Mouse (Mus musculus) intestine, embryonic 14.5 days (tissue): ENCODE measurements at regions not wholly inside any gene's neighbourhood (a gene's known extent, or its start where the extent isn't known, plus 50 kb on each side); places are given as distances from the start of the nearest gene placed in this dataset.

Source experiments
- ATAC-seq: fragments of 200-750 bp; cut with Nextera tagmentation; replicated peaks from 2 replicates; pipeline ENCODE4 v1.8.0; 2017; ENCODE audit warnings: low read depth, moderate number of reproducible peaks, moderate TSS enrichment, moderate library complexity; ENCODE audit not compliant: low FRiP score, low TSS enrichment
- DNase-seq: peaks from one replicate; pipeline ENCODE4 v3.0.0-alpha.2; 2018; ENCODE audit warnings: low spot score
- H3K27ac ChIP-seq: fragments of 300-500 bp; sonication (generic); 2 replicates; pipeline ENCODE4 v1.5.1; 2014; ENCODE audit warnings: low read depth, mild to moderate bottlenecking, control low read depth
- H3K27me3 ChIP-seq: fragments of 300-500 bp; sonication (generic); replicated peaks from 2 replicates; pipeline ENCODE4 v1.6.1; 2014; ENCODE audit warnings: low read length, control low read depth; ENCODE audit not compliant: control insufficient read depth, insufficient read depth
- H3K36me3 ChIP-seq: fragments of 300-500 bp; sonication (generic); 2 replicates; pipeline ENCODE4 v1.6.1; 2014; ENCODE audit warnings: low read length, control low read depth; ENCODE audit not compliant: control insufficient read depth, insufficient read depth
- H3K4me1 ChIP-seq: fragments of 300-500 bp; sonication (generic); replicated peaks from 2 replicates; pipeline ENCODE4 v1.6.1; 2014; ENCODE audit warnings: low read length, control low read depth, mixed read lengths; ENCODE audit not compliant: control insufficient read depth, insufficient read depth
- H3K4me2 ChIP-seq: fragments of 300-500 bp; sonication (generic); 2 replicates; pipeline ENCODE4 v1.6.1; 2014; ENCODE audit warnings: low read length
- H3K4me3 ChIP-seq: fragments of 300-500 bp; sonication (generic); 2 replicates; pipeline ENCODE4 v1.5.1; 2014; ENCODE audit warnings: low read depth, low read length, control low read depth, mixed read lengths
- H3K9ac ChIP-seq: fragments of 300-500 bp; sonication (generic); 2 replicates; pipeline ENCODE4 v1.6.1; 2014; ENCODE audit warnings: mild to moderate bottlenecking, low read length
- H3K9me3 ChIP-seq: fragments of 300-500 bp; sonication (generic); 2 replicates; pipeline ENCODE4 v1.6.1; 2016; ENCODE audit warnings: low read length, control low read depth; ENCODE audit not compliant: control insufficient read depth
- WGBS: fragments of 180-500 bp; shearing (Covaris S2); extraction: QIAGEN DNeasy Blood & Tissue Kit; methylation state at CpG from one replicate; pipeline ENCODE4 v1.1.7; 2014; 5-methylcytosine and 5-hydroxymethylcytosine counted together

DNA sequence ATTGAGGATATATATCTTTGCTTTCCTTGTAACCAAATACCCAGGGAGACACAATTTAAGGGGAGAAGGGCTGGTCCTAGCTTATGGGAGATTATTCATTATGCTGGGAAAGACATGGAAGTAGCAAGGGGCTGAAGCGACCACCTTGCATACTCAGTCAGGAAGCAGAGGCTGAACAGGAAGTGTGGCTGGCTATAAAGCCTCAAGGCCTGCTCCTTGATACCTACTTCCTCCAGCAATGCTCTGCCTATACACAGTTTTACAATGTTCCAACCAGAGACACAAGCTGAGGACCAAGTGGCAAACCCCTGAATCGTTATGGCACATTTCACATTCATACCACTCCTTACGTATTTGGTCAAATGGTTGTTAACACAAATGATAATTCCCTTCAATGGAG is 284.3 kb downstream of the Gm11361 start:
- Histone ChIP-seq H3K27ac (no peak overlapping the region), H3K4me1 (peaks cover 10% of the 10 kb centered on the region), H3K9ac (no peak overlapping the region), H3K9me3 (no peaks in the 10 kb centered on the region), H3K36me3 (no peaks in the 10 kb centered on the region), H3K4me2 (no peak overlapping the region), H3K4me3 (no peak overlapping the region), H3K27me3 (no peaks in the 10 kb centered on the region)
- WGBS, result 90% methylated on average over 3 of the region's 3 CpGs
- DNase-seq (peak; percentile 31), ATAC-seq (no peak)

DNA sequence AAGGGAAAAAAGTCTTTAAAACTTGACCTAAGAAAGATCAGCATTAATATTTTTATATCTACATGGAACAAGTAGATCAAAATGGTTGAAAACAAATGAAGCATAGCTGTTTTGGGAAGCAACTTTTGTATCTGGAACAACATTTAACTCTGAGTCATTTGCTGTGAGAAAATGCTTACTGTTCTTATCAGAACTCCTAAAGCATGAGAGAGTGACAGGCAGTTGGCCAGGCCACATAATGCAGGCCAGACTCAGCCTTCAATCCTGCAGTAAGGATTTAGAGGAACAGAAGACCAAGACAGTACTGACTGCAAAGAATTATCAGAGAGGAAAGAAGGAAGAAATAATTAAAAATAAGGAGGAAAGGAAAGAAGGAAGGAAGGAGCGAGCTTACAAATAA is 275.8 kb downstream of the Gm11361 start:
- DNase-seq (peak; percentile 9), ATAC-seq (no peak)
- no peaks in the 10 kb centered on the region for H3K27me3 ChIP-seq
- no peak overlapping the region for H3K4me3 ChIP-seq
- WGBS, result 90% methylated on average over 1 of the region's 1 CpGs
- peaks cover 9% of the 10 kb centered on the region; the same call in 1 of the 2 replicates for H3K4me1 ChIP-seq
- no peaks in the 10 kb centered on the region for H3K9me3 ChIP-seq
- H3K9ac ChIP-seq, result no peak overlapping the region
- H3K27ac ChIP-seq, result no peak overlapping the region
- no peak overlapping the region for H3K4me2 ChIP-seq
- H3K36me3 ChIP-seq, result no peaks in the 10 kb centered on the region

DNA sequence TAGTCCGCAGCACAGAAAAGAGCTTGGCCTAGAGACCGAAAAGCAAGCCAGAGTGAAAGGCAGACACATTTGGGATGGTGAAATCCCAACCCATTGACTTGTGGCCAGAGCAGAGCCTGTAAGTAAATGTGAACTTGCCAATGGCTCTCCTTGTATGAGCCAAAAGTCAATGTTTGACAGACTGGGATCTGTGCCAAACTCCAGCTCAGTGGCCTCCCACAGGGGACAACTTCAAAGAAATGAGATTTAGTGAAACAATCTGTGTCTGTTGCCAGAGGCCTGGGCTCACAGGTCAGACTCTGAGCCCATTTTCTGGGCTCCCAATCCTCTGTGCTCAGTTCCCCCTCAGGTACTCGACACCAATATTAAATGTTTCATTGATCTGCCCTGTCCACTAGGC is 274.9 kb downstream of the Gm11361 start:
- Histone ChIP-seq H3K36me3 (no peaks in the 10 kb centered on the region), H3K4me2 (no peak overlapping the region), H3K9ac (no peak overlapping the region), H3K4me3 (no peak overlapping the region), H3K27ac (no peak overlapping the region), H3K4me1 (peaks cover 9% of the 10 kb centered on the region; the same call in 1 of the 2 replicates), H3K27me3 (no peaks in the 10 kb centered on the region), H3K9me3 (no peaks in the 10 kb centered on the region)
- WGBS, result 84% methylated on average over 3 of the region's 3 CpGs
- DNase-seq, result peak; percentile 58
- ATAC-seq, result 0 out of 2 replicates have a peak, but pooled peaks have one; percentile 27

DNA sequence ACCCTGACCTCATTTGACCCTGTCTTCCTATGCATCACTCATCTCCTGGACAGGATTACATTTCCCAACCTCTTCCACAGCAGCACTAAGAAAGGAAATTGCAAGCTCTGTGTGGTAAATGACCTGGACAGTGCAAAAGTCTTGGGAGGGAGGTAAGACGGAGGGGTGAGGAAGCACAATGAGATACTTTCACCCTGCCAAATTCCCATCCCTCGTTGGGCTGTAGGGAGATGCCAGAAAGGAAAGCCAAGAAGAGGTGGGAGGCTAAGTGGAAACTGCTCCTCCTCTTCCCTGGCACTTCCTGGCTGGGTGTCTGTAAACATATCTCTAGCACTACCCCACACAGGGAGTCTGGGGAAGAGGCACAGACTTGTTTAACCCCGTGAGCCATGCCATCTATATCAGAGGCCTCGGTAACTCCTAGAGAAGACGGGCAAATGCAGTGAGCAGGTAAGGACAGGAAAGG is 274.2 kb downstream of the Gm11361 start:
- no peak for ATAC-seq

DNA sequence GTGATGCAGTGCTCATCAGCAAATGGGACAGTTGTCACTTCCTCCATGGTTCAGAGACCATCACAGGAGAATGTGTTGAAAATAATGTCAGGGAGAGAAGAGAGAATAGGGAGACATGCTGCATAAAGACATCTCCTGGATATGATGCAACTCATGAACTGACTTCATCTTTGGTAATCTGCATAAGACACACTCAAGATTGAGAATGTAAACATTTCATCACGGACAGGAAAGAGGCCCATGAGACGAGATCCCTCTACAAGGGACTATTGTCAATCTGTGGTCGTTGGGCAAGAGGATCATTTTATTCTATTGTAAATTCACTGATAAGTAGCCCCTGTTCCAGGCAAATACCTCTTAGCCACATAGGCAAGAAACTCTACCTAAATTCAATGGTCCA is 273.6 kb downstream of the Gm11361 start:
- Histone ChIP-seq H3K4me1 (peaks cover 9% of the 10 kb centered on the region; the same call in 1 of the 2 replicates), H3K4me3 (no peak overlapping the region), H3K27me3 (no peaks in the 10 kb centered on the region), H3K9me3 (no peaks in the 10 kb centered on the region), H3K36me3 (no peaks in the 10 kb centered on the region), H3K9ac (no peak overlapping the region), H3K27ac (no peak overlapping the region), H3K4me2 (no peak overlapping the region)
- DNase-seq, result no peak
- 76% methylated on average over 3 of the region's 3 CpGs for WGBS
- ATAC-seq, result no peak

More for the DNA sequence above, 274.2 kb downstream of the Gm11361 start:
- Histone ChIP-seq H3K4me2 (no peak overlapping the region), H3K9ac (no peak overlapping the region), H3K4me3 (no peak overlapping the region), H3K27ac (no peak overlapping the region), H3K36me3 (no peaks in the 10 kb centered on the region), H3K27me3 (no peaks in the 10 kb centered on the region), H3K9me3 (no peaks in the 10 kb centered on the region), H3K4me1 (peaks cover 9% of the 10 kb centered on the region; the same call in 1 of the 2 replicates)
- WGBS, result 76% methylated on average over 5 of the region's 5 CpGs
- peak; percentile 47 for DNase-seq

DNA sequence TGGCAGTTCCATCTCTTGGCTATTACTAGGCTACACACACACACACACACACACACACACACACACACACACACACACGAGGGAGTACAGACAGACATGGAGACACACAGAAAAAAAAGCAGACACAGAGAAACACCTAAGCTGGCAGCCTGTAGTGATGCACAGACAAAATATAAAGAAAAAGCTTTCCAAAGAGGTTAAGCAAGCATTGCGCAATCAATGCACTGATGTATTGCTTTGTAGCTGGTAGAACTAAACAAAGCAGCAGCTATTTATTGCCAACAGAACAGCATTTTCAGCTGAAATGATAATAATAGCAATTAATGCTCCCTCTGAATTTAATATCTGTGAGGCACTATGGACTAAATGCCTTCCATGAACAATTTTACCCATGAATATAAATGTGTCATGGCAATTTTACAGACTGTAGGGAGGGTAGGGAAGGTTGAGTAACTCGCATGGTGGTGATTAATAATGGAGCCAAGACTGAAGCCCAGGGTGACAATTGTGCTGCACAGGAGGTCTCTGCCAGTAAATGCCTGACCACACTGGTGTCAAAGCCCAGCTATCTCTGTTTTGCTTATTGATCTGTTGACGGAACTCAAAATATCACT is 271.7 kb downstream of the Gm11361 start:
- WGBS, result 89% methylated on average over 4 of the region's 4 CpGs
- DNase-seq (peak; percentile 10), ATAC-seq (no peak)

DNA sequence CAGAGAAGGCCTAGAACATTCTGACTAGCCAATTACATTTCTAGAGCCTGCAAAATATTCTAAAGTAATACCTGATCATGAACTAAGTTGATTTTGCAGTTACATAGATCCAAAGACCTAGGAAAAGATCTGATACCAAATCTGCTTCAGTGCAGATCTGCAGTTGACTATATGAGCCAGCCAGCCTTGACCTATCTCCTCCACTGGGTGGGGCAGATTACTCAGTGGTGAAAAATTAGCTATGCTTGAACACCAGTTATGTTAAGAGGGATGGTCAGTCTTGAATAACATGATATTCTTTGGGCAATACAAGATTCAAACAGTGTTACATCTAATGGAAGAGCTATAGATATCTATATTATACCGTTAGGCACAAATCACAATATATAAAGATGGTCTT is 269.0 kb downstream of the Gm11361 start:
- no peak overlapping the region for H3K4me3 ChIP-seq
- H3K4me1 ChIP-seq, result no peaks in the 10 kb centered on the region
- H3K9me3 ChIP-seq, result no peaks in the 10 kb centered on the region
- no peaks in the 10 kb centered on the region for H3K36me3 ChIP-seq
- H3K4me2 ChIP-seq, result no peak overlapping the region
- no peak overlapping the region for H3K9ac ChIP-seq
- peak; percentile 36 for DNase-seq
- whole genome bisulfite sequencing, result 91% methylated on average over 1 of the region's 1 CpGs
- ATAC-seq, result no peak
- no peaks in the 10 kb centered on the region for H3K27me3 ChIP-seq
- H3K27ac ChIP-seq, result no peak overlapping the region

More for the DNA sequence above, 271.7 kb downstream of the Gm11361 start:
- Histone ChIP-seq H3K4me1 (peaks cover 4% of the 10 kb centered on the region; the same call in 1 of the 2 replicates), H3K27ac (no peak overlapping the region), H3K4me2 (no peak overlapping the region), H3K4me3 (no peak overlapping the region), H3K27me3 (no peaks in the 10 kb centered on the region), H3K9ac (no peak overlapping the region), H3K36me3 (no peaks in the 10 kb centered on the region), H3K9me3 (no peaks in the 10 kb centered on the region)

DNA sequence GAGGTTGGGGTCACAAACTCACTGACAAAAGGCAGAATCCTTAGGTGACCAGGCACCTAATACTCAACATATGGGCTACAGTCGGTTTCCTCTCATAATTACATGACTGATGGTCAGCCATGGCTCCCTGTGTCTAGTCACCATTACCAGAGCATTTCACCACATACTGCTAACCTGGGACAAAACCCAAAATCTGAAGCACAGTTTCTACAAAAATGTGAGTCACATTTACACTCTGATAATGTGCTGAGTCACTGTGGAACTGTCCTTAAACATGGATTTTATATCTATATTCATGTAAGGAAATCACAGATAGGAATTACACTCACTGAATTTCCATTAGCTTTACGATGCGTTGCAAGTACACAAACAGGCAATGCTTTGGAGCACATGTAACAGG is 267.1 kb downstream of the Gm11361 start:
- Histone ChIP-seq H3K27ac (no peak overlapping the region), H3K4me3 (no peak overlapping the region), H3K4me2 (no peak overlapping the region), H3K9me3 (no peaks in the 10 kb centered on the region), H3K36me3 (no peaks in the 10 kb centered on the region), H3K4me1 (peaks cover 5% of the 10 kb centered on the region; the same call in 1 of the 2 replicates), H3K9ac (no peak overlapping the region), H3K27me3 (no peaks in the 10 kb centered on the region)
- 81% methylated on average over 3 of the region's 3 CpGs for WGBS
- DNase-seq (no peak), ATAC-seq (no peak)

DNA sequence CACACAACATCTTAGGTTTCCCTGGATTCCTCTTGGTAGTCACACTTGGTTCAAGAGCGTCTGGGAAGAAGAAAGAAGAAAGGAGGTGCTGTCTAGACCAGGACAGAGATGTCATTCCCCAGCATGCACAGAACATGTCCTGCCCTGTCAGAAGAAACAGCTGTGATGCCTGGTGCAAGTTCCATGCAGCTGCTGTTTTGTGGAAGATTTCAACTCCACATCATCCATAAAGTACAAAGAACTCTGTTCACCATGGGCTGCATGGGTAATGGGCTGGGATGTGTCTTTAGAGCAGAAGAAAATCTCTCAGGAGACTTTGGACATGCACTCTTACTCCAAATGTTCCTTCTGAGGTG is 262.8 kb downstream of the Gm11361 start:
- ATAC-seq, result no peak
- H3K9me3 ChIP-seq, result no peaks in the 10 kb centered on the region
- no peak overlapping the region for H3K4me3 ChIP-seq
- H3K27ac ChIP-seq, result no peak overlapping the region
- H3K4me2 ChIP-seq, result no peak overlapping the region
- H3K36me3 ChIP-seq, result no peaks in the 10 kb centered on the region
- WGBS, result 47% methylated on average over 1 of the region's 1 CpGs
- no peak overlapping the region for H3K9ac ChIP-seq
- DNase-seq, result peak; percentile 9
- H3K27me3 ChIP-seq, result no peaks in the 10 kb centered on the region
- H3K4me1 ChIP-seq, result peaks cover 5% of the 10 kb centered on the region; the same call in 1 of the 2 replicates
